ENCODE assay signal across 8 mouse cellular contexts in genomic region chr12:70113351-70113750, GRCm38 (mm10). TPM values are rescaled to one million over a fixed set of nuclear protein-coding genes. Genes with fewer than 3 reads are reported as not detected.
A peak's percentile ranks its signal among the peaks of the same experiment; 100 is the strongest.
DNase-seq lines count a peak whose midpoint lies in the region; ATAC-seq and TF ChIP-seq lines count a peak whose summit lies in the region.

Nin (minus strand) TSS chr12:70113717.

- H3K4me1 ChIP-seq in neural tube, embryonic 14.5 days (ENCODE audit: control insufficient read depth, insufficient read depth, low read length): peaks cover 10% of the 10 kb centered on the region

- no peaks in the 10 kb centered on the region for H3K27me3 ChIP-seq in neural tube, embryonic 14.5 days (ENCODE audit: control insufficient read depth, insufficient read depth, low read length)

- no peak within 1 kb of the TSS; the same call in 1 of the 2 replicates for H3K4me2 ChIP-seq in neural tube, embryonic 14.5 days (ENCODE audit: low read depth, low read length)

- no peak for DNase-seq in layer of hippocampus, adult 2 months (ENCODE audit: low spot score in 2 of 2)
- DNase-seq in layer of hippocampus, adult 9-10 months (ENCODE audit: low spot score): no peak
- DNase-seq in adrenal gland, postnatal 36 days: no peak
- no peak for DNase-seq in gastrocnemius, postnatal 10 days
- DNase-seq in layer of hippocampus, postnatal 36 days: peak in 1 of 2 experiments; percentile 29
- DNase-seq in natural killer cell, adult 2 months (ENCODE audit: low spot score in 2 of 2): no peak
- no peak for DNase-seq in embryo, embryonic 10 days (ENCODE audit: low spot score)

- no peak within 1 kb of the TSS for H3K9ac ChIP-seq in neural tube, embryonic 14.5 days (replicated peaks; ENCODE audit: low read depth, low read length)

- peak within 1 kb of the TSS; percentile 97 for H3K27ac ChIP-seq in layer of hippocampus, adult 2 months
- no peak within 1 kb of the TSS for H3K27ac ChIP-seq in neural tube, embryonic 14.5 days (ENCODE audit: low read depth, low read length)

- peak within 1 kb of the TSS; percentile 73 for H3K4me3 ChIP-seq in layer of hippocampus, adult 2 months
- no peak within 1 kb of the TSS for H3K4me3 ChIP-seq in neural tube, embryonic 14.5 days (ENCODE audit: low read depth, low read length)

- no peaks in the 10 kb centered on the region for H3K36me3 ChIP-seq in neural tube, embryonic 14.5 days (ENCODE audit: control insufficient read depth, insufficient read depth, low read length)

- 55% methylated on average over 11 of the region's 11 CpGs for WGBS in neural tube, embryonic 14.5 days

- no peaks in the 10 kb centered on the region for H3K9me3 ChIP-seq in neural tube, embryonic 14.5 days (ENCODE audit: control insufficient read depth, low read length)

- no peak for TF ChIP-seq CTCF in layer of hippocampus, adult 2 months (conservative IDR thresholded peaks at IDR 0.05)

- ATAC-seq in neural tube, embryonic 14.5 days (ENCODE audit: low read depth): no peak

RNA-seq across cellular contexts. Expression of gene Nin, which starts in this region (rescaled TPM):
- 10 to 100 TPM; 61.9 to 79.5 TPM for total RNA-seq in layer of hippocampus, adult 2 months (2021)
- 10 to 100 TPM; 31.2 to 39.4 TPM for total RNA-seq in adrenal gland, postnatal 36 days (2021)
- 10 to 100 TPM; 30.3 to 33.4 TPM for total RNA-seq in gastrocnemius, postnatal 10 days (2021)
- 10 to 100 TPM; 69.8 to 72.7 TPM for total RNA-seq in layer of hippocampus, postnatal 36 days (2021)
- polyA plus RNA-seq in neural tube, embryonic 14.5 days (2014; fragmentation: Nextera tagmentation; extraction: Ambion mirVana): 13.9 and 14.8 TPM in 2 replicates
